Mouse (Mus musculus) heart, adult 18-20 months (tissue): ENCODE measurements at regions not wholly inside any gene's neighbourhood (a gene's known extent, or its start where the extent isn't known, plus 50 kb on each side); places are given as distances from the start of the nearest gene placed in this dataset.
"Not testable (repeated sequence)": the region's sequence is repeated elsewhere in the genome, so short reads cannot be mapped to it uniquely, and the experiment has no call there.

Experiments used
- DNase-seq, 2 experiments: peaks; one replicate each; pipeline ENCODE4 v3.0.0; 2021 to 2022; ENCODE audit warnings: mixed read lengths in 1 of 2

DNA sequence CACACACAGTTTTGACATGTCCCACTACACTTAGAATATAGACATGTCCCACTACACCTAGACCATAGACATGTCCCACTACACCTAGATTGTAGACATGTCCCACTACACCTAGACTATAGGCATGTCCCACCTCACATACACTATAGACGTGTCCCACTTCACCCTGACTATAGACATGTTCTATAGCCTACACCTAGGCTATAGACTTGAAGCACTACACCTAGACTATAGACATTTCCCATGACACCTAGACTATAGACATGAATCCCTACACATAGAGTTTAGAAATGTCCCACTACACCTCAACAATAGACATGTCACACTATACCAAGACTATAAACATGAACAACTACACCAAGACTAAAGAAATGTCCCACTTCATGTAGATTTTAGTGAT is 2580.9 kb downstream of the Gm37988 start:
- no peak for DNase-seq

DNA sequence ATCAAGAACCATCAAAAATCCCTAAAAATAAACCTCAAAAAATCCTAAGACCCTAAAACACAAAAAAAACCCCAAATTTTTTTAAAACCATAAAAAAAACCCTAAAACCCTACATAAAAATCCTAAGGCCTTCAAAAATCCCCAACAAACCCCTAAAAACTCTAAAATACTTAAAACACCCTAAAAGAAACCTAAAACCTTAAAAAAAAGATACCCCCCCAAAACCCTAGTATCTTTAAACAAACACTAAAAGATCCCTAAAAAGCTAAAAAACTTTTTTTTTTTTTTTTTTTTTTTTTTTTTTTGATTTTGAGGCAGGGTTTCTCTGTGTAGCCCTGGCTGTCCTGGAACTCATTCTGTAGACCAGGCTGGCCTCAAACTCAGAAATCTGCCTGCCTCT is 2585.8 kb downstream of the Gm37988 start:
- no peak for DNase-seq

DNA sequence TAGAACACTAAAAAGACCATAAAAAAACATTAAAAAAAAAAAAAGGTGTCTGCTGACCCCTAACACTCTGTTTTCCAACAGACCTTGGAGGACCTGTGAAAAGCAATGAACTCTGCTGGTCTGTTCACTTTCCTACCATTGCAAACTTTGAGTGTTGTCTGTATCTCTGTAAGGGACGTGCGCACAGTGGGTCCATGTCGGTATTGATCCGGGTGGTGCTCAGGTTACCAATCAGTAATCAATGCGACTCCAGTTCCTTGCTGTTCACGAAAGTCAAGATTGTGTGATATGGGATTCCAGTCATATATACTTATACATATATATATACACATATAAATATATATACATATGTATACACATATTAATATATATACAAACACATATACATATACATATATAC is 2586.5 kb downstream of the Gm37988 start:
- DNase-seq: no peak

DNA sequence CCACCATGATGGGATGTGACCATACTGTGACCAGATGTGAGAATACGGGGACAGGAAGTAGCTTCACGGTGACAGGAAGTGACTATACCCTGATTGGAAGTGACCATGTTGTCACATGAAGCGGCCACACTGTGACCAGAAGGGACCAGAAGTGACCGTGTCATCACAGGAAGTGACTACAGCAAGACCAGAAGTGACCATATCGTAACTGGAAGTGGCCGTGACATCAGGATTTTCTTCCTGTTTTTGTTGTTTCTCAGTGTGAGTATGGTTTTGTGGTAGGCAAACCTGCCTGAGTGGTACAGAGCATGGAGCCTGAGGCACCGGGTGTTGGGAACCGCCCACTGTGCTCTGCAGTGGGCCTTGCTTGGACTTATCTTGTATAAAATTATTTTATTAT is 2587.8 kb downstream of the Gm37988 start:
- DNase-seq: no peak

DNA sequence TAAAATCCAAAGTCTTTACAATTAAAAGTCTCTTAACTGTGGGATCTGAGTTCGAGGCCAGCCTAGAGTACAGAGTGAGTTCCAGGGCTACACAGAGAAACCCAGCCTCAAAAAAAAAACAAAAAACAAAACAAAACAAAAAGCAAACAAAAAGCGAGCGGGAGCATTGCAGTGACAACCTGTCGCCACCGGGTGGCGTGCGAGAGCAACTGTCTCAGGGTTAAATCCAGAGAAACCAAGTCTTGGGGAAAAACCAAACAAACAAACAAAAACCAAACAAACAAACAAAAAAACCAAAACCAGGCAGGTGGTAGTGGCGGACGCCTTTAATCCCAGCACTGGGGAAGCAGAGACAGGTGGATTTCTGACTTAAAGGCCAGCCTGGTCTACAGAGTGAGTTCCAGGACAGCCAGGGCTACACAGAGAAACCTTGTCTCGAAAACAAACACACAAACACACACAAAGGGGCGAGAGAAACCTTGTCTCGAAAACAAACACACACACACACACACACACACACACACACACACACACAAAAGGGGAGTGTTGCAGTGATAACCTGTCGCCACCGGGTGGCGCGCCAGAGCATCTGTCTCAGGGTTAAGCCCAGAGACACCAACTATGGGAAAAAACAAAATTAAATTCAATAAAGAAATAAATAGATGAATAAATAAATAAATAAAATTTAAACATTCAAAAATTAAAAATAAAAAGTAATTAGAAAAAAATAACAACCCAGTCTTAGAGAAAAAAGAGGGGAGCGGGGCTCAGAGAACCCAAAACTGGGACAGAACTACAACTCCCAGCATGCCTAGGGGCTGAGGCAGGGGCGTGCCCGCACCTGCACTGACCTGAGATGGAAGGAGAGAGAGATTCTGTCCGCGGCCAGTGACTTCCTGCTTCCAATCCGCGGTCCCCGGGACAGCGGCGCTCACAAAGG is 2589.4 kb downstream of the Gm37988 start:
- peak in 1 of 2 experiments; percentile 2 for DNase-seq

DNA sequence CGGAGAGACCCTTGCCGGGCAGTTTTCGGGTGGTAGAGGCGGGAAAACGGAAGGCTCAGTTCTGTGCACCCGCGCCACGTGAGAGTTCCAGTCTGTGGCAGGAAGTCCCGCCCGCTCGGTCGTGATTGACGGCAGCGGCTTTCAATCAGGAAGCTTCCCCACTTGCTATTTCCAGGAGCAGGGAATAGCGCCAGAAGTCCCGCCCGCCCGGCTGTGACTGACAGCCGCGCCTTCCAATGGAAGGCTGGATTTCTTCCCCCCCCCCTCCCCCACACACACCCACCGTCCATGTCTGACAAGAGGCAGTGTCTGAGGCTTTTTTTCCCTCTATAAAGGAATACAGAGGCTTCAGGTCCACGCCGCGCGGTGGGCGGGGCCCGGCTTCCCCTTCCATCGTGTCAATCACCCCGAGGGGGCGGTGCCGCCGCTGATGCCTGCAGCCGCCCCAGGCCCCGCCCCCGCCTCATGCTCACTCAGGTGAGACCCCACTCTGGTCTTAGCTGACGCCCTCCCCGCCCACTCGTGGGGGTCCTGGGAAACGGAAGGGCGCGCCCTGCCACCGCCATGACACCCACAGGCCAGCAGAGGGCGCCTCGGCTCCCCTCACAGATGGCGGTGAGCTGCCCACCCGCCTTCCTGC is 2590.2 kb downstream of the Gm37988 start:
- DNase-seq: peak; percentile 98 to 99

DNA sequence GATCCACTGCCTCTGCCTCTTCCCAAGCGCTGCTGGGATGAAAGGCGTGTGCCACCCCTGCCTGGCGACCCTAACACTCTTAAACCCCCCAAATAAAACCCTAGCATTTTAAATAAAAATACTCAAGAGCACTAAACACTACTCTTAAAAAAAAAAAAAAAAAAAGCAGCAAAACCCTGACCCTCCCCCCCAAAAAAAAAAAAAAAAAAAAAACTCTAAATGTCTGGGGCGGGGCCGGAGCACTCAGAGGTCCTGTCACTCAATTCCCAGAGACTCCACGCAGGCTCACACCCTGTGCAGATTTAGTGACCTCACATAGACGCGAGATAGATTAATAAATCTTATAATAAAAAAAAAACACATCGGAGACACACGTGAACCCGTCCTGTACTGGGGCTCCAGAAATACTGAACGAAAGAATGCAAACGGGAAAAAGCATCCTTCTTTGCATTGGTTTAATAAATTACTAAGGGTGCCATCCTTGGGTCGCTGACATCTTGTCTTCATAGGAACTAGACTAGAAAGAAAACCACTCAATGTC is 2591.1 kb downstream of the Gm37988 start:
- no peak for DNase-seq

DNA sequence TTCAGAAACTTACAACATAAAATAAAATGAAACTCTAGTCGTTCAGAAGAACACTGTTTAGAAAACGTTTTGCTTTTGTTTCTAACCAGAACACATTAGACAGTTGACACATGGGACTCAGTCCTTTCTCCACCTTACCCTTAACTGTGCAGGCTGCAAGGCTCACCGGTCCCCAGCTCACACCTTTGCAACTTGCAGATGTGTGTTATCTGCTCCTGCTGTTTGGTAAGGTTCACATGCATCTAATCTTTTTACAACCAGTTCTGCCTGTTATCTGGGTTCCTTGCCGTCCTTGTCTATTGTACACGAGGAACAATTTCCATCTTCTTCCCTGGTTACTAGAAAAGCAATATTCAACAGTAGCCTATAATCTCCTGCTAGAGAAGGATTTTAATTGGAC is 2598.0 kb downstream of the Gm37988 start:
- DNase-seq: not testable (repeated sequence)

DNA sequence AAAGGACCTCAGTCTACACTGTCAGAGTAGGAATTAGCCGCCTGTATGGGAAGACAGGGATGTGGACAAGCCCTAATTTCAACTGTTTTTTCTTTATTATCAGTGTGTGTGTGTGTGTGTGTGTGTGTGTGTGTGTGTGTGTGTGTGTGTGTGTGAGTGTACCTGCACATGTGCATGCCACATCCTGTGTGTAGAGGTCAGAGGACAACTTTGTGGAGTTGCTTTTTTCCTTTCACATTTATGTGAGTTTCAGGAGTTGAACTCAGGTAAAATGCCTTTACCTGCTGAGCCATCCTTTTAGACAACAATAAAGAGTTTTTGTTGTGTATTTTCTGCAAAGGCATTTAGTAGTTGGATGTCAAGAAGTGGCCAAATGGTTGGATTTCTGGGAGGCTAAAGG is 2606.8 kb downstream of the Gm37988 start:
- DNase-seq: no peak

DNA sequence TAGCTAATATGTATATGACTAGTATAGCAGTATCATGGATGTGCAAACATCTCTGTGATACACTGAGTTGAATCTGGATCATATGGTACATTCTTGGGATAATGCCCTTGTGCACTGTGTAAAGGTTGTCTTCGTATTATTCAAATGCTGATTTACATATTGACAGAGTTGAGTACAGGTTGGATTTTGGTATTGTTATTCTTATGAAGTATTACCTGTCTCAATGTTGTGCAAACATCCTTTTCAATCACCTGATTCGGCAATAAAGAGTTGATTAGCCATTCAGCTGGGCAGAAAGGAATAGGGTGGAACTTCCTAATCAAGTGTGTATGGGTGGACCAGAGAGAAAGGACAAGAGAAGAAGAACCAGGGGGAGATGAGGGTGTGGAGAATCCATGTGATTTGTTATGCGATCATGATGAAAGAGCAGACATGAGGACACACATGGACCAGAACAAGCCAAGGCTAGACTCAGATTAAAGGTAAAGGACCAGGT is 2644.0 kb downstream of the Gm37988 start:
- DNase-seq: no peak

DNA sequence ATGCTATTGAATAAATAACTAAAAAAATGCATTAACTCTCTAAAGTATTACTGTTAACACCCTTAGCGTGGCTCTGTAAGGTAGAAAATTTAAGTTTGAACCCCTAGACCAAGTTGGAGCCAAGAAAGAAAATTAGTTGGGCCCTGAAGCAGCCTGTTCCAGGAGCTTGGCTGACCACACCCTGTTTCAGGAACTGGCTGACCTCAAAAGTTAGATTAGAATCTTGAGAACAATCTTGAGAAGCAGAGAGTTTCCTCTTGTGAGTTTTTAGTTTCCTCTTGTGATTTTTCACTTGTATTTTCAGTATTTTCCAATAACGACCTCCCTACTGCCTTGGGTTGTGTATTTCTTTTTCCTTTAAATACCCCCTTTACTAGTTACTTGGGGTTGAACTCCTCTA is 2647.2 kb downstream of the Gm37988 start:
- DNase-seq: no peak

DNA sequence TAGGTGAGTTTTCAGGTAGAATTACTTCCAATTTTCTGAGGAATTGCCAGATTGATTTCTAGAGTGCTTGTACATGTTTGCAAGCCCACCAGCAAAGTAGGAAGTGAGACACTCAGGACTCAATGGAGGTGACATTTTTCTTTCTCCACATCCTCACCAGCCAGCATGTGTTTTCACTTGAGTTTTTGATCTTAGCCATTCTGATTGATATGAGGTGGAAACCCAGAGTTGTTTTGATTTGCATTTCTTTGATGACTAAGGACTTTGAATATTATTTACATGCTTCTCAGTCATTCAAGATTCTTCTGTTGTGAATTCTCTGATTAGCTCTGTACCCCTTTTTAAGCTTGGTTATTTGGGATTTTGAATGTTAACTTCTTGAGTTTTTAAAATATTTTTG is 2650.2 kb downstream of the Gm37988 start:
- DNase-seq: no peak

DNA sequence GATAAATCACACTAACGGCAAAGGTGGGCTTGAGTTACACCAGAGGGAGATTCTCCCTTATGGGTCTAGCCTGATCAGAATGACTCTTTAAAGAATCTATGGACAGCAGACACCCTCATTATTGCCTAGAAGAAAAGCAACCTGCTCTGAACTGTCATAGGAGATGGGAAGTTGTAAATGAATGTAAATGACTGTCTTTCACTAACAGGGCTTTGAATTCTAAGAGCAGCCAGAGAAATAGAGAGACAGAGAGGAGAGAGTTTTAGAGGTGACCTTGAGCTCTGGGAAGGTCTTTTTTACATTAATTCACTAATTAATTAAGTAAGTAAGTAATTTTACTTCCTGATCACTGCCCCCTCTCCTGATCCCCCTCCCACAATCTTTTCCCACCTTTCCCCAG is 2686.4 kb downstream of the Gm37988 start:
- no peak for DNase-seq

DNA sequence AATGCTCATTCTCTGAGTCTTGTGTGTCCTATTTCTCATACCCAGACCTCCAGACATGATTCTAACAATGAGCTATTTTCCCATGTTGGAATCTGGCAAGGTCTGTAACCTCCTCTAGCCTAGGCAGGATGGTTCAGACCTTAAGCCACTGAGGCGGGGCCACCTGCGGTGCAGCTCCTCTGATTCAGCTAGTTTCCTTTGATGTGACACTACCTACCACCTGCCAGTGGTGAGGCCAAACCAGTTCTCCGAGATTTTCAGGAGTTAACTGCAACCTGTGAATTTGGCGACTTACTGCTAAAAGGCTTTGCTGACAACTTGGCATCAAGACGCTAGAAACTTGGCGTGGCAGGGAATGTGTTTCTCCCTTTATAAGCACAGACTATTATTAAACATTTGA is 2691.3 kb downstream of the Gm37988 start:
- no peak for DNase-seq

DNA sequence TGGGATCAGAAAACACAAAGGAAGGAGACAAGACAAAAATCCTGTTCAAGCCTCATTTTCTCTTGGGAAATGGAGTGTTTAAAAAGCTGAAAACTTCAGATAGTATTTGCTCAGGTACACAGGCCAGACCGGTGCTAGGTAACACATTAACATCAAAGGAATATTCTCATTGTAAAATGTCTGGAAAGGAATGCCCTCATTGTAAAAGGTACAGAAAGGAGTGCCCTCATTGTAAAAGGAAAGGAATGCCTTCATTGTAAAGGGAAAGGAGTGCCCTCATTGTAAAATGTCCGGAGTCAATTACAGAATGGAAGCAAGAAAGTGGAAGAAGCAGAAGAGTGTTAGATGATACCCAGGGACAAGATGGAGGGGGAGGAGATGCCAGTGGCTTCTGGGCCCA is 2694.7 kb downstream of the Gm37988 start:
- DNase-seq: no peak

DNA sequence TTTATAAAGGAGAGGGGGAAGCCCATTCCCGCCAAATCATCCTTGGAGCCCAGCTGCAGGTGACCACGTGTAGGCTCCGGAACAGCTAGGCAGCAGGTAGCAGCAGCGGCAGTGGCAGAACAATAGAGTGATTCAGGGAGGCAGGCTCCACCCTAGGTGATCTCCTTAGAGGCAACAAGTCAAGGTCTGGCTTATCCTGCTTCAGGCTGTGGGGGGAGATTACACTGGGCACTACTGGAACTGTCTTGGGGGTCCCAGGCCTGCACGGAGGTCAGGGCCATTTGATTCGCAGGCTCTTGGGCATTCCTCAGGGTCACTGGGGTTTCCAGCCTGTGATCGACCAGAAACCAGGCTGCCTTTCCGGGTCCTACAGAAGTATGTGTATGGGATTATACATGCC is 2711.1 kb downstream of the Gm37988 start:
- no peak for DNase-seq

DNA sequence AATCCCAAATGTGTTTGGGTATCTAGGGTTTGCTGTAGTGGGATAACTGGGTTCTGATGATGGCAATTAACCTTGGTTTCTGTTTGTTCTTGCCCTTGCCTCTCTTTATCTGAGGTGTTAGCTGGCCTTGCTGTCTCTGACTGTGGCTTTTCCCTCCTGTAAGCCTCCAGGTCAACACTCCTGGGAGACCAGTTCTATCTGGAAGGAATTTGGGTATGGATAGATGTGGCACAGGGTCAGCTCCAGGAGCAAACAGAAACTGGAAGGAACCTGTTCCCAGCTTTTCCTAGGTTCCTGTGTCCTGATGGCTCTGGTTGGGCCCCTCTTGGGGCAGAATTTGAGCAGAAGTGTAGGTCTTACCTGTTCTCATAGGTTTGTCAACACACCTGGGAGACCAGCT is 2725.8 kb downstream of the Gm37988 start:
- no peak for DNase-seq

DNA sequence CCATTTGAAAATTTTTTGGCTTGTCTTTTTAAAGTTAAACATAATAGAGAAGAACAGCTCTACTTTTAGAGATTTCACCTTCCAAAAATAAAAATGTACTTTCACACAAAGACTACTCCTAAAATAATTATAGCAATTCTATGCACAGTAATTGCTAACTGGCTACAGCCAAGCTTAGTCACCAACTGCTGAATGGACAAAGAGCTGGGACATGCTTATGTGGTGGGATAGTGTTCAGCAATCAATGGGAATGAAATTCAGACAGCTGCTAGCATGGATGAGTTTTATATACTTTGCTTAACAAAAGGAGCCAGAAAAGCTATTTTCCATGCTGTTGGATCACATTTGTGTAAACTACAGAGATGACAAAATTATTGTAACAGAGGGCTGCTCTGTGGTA is 2727.5 kb downstream of the Gm37988 start:
- no peak for DNase-seq

DNA sequence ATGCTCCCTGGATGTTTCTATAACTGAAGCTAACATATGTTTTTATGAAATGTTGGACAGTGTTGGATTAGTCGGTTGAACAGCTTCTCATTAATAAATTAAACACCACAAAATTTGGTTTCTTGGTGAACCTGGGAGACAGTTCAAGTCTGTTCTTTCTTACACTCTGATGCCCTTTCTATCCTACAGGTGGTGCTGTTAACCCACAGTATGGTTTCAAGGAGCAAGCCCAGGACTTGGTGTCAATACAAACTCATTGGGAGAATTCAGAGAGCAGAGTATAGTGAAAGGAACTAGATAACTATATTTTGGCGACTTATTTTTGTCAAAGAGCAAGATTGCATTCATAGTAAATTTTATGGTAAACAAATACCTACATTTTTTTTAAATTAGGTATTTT is 2735.8 kb downstream of the Gm37988 start:
- no peak for DNase-seq

DNA sequence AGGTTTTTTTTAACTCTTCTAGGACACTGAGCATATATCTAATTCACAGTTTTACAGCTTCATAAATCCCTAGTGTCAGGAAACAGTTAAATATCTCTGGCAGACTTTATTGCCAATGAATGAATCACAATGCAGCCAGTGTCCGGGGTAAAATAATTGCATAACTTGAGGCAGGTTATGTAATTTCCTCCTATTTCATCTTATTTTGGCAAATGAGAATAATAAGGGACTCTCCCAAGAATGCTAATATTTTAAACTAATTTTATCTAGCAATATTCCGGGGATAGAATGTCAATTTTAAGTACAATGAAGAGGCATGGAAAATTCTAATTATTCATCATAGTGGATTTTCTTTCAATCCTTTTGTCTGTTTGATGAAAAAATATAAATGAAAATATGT is 2740.6 kb downstream of the Gm37988 start:
- DNase-seq: peak; percentile 0 to 6

DNA sequence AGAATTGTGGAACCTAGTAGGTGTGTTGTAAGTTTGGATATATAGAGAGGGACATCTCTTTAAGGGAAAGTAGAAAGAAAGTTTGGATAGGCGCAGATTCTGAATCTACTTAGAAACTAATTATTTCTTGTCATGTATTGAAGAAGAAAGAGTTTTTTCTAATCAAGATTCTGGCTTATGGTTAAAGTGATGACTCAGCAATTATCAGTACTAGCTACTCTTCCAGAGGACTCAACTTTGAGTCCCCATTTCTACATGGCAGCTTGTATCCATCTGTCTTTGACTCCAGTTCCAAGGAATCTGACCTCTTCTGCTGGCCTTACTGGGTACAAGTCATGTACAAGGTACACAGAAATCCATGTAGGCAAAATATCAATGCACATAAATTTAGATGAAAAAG is 2767.1 kb downstream of the Gm37988 start:
- DNase-seq: no peak

DNA sequence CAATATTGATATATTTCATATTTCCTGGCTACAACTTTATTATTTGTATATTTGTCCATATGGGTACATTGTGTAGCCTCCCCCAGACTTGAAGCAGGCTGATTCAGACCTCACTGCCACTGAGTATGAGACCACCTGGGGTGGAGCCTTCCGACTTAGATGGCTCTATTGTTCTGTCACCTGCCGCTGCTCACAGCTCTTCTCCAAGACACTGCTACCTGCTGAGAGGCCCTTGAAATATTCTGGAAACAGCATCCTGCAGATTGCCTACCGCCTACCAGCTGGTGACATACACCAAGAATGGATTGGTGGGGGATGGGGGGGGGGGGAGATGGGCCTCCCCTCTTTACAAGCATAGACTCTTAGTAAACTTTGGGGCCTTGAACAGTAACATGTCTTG is 2778.7 kb downstream of the Gm37988 start:
- DNase-seq: no peak

DNA sequence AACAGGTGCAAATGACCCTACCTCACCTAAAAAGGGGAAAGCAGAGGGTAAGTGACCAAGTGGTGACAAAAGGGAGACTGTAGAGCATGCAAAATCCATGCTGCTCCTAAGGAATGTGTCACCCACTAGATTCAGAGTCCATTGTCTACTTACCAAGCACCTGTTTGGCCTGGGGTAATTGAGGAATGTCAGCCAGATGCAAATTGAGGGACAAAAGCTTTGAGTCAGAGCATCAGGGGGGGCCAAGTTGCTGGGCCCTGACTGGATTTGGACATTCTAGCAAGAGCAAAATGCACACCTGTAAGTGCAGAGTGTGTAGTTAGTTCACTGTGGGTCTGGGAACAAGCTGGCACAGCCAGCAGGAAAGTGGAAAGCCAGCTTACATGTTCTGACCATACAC is 2783.6 kb downstream of the Gm37988 start:
- no peak for DNase-seq
